Mouse (Mus musculus): ENCODE results near the gene Rasal2. TPM values are rescaled to one million over a fixed set of nuclear protein-coding genes. Genes with fewer than 3 reads are reported as not detected.

The Rasal2 gene
- polyA plus RNA-seq, 1 experiment = 13.7 TPM

- no peak for TF ChIP-seq CTCF (IDR thresholded peaks at IDR 0.05; ENCODE audit: control insufficient read depth, insufficient read depth, insufficient replicate concordance, low read depth, low read length)
- TF ChIP-seq POLR2A (IDR thresholded peaks at IDR 0.05; ENCODE audit: control insufficient read depth, low read depth, low read length) = no peak
- H3K27me3 ChIP-seq (ENCODE audit: control insufficient read depth, insufficient read depth, low read length) = no peaks in the 10 kb centered on the region
- H3K27ac ChIP-seq (ENCODE audit: control insufficient read depth, insufficient read depth, low read depth, low read length) = no peak overlapping the region
- H3K36me3 ChIP-seq (ENCODE audit: control insufficient read depth, insufficient read depth, low read length) = no peaks in the 10 kb centered on the region
- peak overlapping the region; percentile 56 for H3K4me3 ChIP-seq (ENCODE audit: control insufficient read depth, low read depth, low read length)
- H3K4me1 ChIP-seq (ENCODE audit: control insufficient read depth, insufficient read depth, low read length) = peaks cover 3% of the 10 kb centered on the region
Measured at GRCm38 (mm10) chr1:157425741-157426427, 13.5 kb upstream of the Rasal2 start.

- H3K27me3 ChIP-seq (ENCODE audit: control insufficient read depth, insufficient read depth, low read length) = no peaks in the 10 kb centered on the region
- H3K4me3 ChIP-seq (ENCODE audit: control insufficient read depth, low read depth, low read length) = no peak overlapping the region
- H3K27ac ChIP-seq (ENCODE audit: control insufficient read depth, insufficient read depth, low read depth, low read length) = no peak overlapping the region
- TF ChIP-seq CTCF (IDR thresholded peaks at IDR 0.05; ENCODE audit: control insufficient read depth, insufficient read depth, insufficient replicate concordance, low read depth, low read length) (no peak), POLR2A (IDR thresholded peaks at IDR 0.05; ENCODE audit: control insufficient read depth, low read depth, low read length) (no peak)
- no peaks in the 10 kb centered on the region for H3K36me3 ChIP-seq (ENCODE audit: control insufficient read depth, insufficient read depth, low read length)
- no peaks in the 10 kb centered on the region for H3K4me1 ChIP-seq (ENCODE audit: control insufficient read depth, insufficient read depth, low read length)
Measured at GRCm38 (mm10) chr1:157417861-157418260, 5.5 kb upstream of the Rasal2 start.

GRCm38 (mm10) chr1:157417414-157417813, 5.0 kb upstream of the Rasal2 start:
- no peaks in the 10 kb centered on the region for H3K4me1 ChIP-seq (ENCODE audit: control insufficient read depth, insufficient read depth, low read length)
- H3K27ac ChIP-seq (ENCODE audit: control insufficient read depth, insufficient read depth, low read depth, low read length) = no peak overlapping the region
- no peaks in the 10 kb centered on the region for H3K27me3 ChIP-seq (ENCODE audit: control insufficient read depth, insufficient read depth, low read length)
- H3K4me3 ChIP-seq (ENCODE audit: control insufficient read depth, low read depth, low read length) = no peak overlapping the region
- no peaks in the 10 kb centered on the region for H3K36me3 ChIP-seq (ENCODE audit: control insufficient read depth, insufficient read depth, low read length)
- no peak for TF ChIP-seq POLR2A (IDR thresholded peaks at IDR 0.05; ENCODE audit: control insufficient read depth, low read depth, low read length)
- TF ChIP-seq CTCF (IDR thresholded peaks at IDR 0.05; ENCODE audit: control insufficient read depth, insufficient read depth, insufficient replicate concordance, low read depth, low read length) = no peak

GRCm38 (mm10) chr1:157416628-157417027, 4.2 kb upstream of the Rasal2 start:
- Histone ChIP-seq H3K27me3 (ENCODE audit: control insufficient read depth, insufficient read depth, low read length) (no peaks in the 10 kb centered on the region), H3K4me3 (ENCODE audit: control insufficient read depth, low read depth, low read length) (no peak overlapping the region), H3K36me3 (ENCODE audit: control insufficient read depth, insufficient read depth, low read length) (no peaks in the 10 kb centered on the region), H3K27ac (ENCODE audit: control insufficient read depth, insufficient read depth, low read depth, low read length) (no peak overlapping the region), H3K4me1 (ENCODE audit: control insufficient read depth, insufficient read depth, low read length) (no peaks in the 10 kb centered on the region)
- TF ChIP-seq POLR2A (IDR thresholded peaks at IDR 0.05; ENCODE audit: control insufficient read depth, low read depth, low read length) = no peak
- no peak for TF ChIP-seq CTCF (IDR thresholded peaks at IDR 0.05; ENCODE audit: control insufficient read depth, insufficient read depth, insufficient replicate concordance, low read depth, low read length)

- Histone ChIP-seq H3K27ac (ENCODE audit: control insufficient read depth, insufficient read depth, low read depth, low read length) (no peak overlapping the region), H3K36me3 (ENCODE audit: control insufficient read depth, insufficient read depth, low read length) (no peaks in the 10 kb centered on the region), H3K27me3 (ENCODE audit: control insufficient read depth, insufficient read depth, low read length) (no peaks in the 10 kb centered on the region), H3K4me1 (ENCODE audit: control insufficient read depth, insufficient read depth, low read length) (peaks cover 3% of the 10 kb centered on the region; the same call in 1 of the 2 replicates), H3K4me3 (ENCODE audit: control insufficient read depth, low read depth, low read length) (no peak overlapping the region)
- TF ChIP-seq CTCF (IDR thresholded peaks at IDR 0.05; ENCODE audit: control insufficient read depth, insufficient read depth, insufficient replicate concordance, low read depth, low read length) (no peak), POLR2A (IDR thresholded peaks at IDR 0.05; ENCODE audit: control insufficient read depth, low read depth, low read length) (no peak)
Measured at GRCm38 (mm10) chr1:157415771-157416170, 3.4 kb upstream of the Rasal2 start.

GRCm38 (mm10) chr1:157411711-157412380, 549 bp downstream of the Rasal2 start:
- TF ChIP-seq CTCF (IDR thresholded peaks at IDR 0.05; ENCODE audit: control insufficient read depth, insufficient read depth, insufficient replicate concordance, low read depth, low read length) (no peak), POLR2A (IDR thresholded peaks at IDR 0.05; ENCODE audit: control insufficient read depth, low read depth, low read length) (no peak)
- Histone ChIP-seq H3K27ac (ENCODE audit: control insufficient read depth, insufficient read depth, low read depth, low read length) (peak overlapping the region; percentile 89), H3K27me3 (ENCODE audit: control insufficient read depth, insufficient read depth, low read length) (no peaks in the 10 kb centered on the region), H3K4me1 (ENCODE audit: control insufficient read depth, insufficient read depth, low read length) (peaks cover 3% of the 10 kb centered on the region; the same call in 1 of the 2 replicates), H3K4me3 (ENCODE audit: control insufficient read depth, low read depth, low read length) (peak overlapping the region; percentile 96), H3K36me3 (ENCODE audit: control insufficient read depth, insufficient read depth, low read length) (no peaks in the 10 kb centered on the region)

GRCm38 (mm10) chr1:157411341-157411710, 1.1 kb downstream of the Rasal2 start:
- Histone ChIP-seq H3K27me3 (ENCODE audit: control insufficient read depth, insufficient read depth, low read length) (no peaks in the 10 kb centered on the region), H3K4me3 (ENCODE audit: control insufficient read depth, low read depth, low read length) (peak overlapping the region; percentile 96), H3K27ac (ENCODE audit: control insufficient read depth, insufficient read depth, low read depth, low read length) (peak overlapping the region; percentile 89), H3K4me1 (ENCODE audit: control insufficient read depth, insufficient read depth, low read length) (peaks cover 3% of the 10 kb centered on the region; the same call in 1 of the 2 replicates), H3K36me3 (ENCODE audit: control insufficient read depth, insufficient read depth, low read length) (no peaks in the 10 kb centered on the region)
- TF ChIP-seq CTCF (IDR thresholded peaks at IDR 0.05; ENCODE audit: control insufficient read depth, insufficient read depth, insufficient replicate concordance, low read depth, low read length) (no peak), POLR2A (IDR thresholded peaks at IDR 0.05; ENCODE audit: control insufficient read depth, low read depth, low read length) (no peak)
